Mouse (Mus musculus) ES-Bruce4 (cell line): Measurements from ENCODE around the gene Otud1.

Source experiments
- CTCF ChIP-seq: IDR thresholded peaks from one replicate; pipeline ENCODE4 v1.8.1; 2011; ENCODE audit warnings: low read depth, low read length
- POLR2A ChIP-seq: IDR thresholded peaks from one replicate; pipeline ENCODE4 v1.8.1; 2011; ENCODE audit warnings: low read length; ENCODE audit not compliant: insufficient read depth

DNA sequence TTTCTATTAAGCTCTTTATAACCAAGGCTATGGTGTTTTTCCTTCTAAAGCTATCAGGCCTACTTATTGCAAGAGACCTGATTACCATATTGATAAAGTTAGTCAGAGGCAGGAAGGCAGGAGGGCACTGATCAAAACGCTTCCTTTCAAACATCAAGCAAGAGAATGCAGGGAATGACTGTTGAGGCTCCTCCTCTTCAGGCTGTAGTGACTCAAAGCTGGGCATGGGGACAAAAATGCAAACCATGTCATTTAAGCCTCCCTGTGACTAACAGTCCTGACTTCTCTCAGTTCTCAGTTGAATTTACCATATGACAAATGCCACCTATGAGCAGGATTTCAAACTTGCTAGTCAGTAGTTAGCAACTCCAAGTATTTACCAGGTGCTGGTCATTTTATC lies 10.6 kb upstream of the Otud1 start:
- TF ChIP-seq POLR2A (no peak), CTCF (no peak)
